Mouse (Mus musculus) myocyte (in vitro differentiated cells): ENCODE results near the gene Rpl27.

Experiments used
- POLR2A ChIP-seq: IDR thresholded peaks from one replicate; pipeline ENCODE4 v1.6.1; 2011; ENCODE audit warnings: low read depth, mild to moderate bottlenecking, control low read depth, moderate library complexity; ENCODE audit not compliant: insufficient read length
- SRF ChIP-seq: IDR thresholded peaks from one replicate; pipeline ENCODE4 v1.6.1; 2011; ENCODE audit warnings: low read depth; ENCODE audit not compliant: control insufficient read depth, insufficient read length
- TCF12 ChIP-seq: IDR thresholded peaks from one replicate; pipeline ENCODE4 v1.6.1; 2011; ENCODE audit warnings: mild to moderate bottlenecking, control low read depth; ENCODE audit not compliant: poor library complexity, insufficient read depth, severe bottlenecking

GRCm38 (mm10) chr11:101470206-101470605 is 28.1 kb downstream of the Rpl27 start:
- TF ChIP-seq SRF: no peak
- no peak for TF ChIP-seq POLR2A
- no peak for TF ChIP-seq TCF12
